In the genomic region with DNA sequence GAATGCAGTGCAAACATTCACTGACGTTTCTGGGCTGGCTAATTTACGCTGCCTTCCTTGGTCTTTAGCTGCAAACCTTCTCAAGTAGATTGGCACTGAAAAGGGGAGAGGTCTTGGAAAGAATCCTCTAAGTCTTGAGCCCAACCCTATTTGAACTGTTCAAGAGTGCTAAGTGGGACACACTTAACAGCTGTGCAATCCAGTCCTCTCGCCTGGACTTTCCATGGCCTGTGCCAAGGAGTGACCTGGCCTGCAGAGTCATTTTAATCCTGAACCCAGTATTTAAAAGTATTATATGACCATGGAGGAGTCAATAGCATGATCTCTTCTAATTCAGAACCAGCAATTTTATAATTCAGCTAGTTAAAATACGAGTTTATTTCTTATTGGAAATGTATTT, we compare ENCODE assay signal across 12 mouse cellular contexts.
"Had no signal": no experiment of that assay in that cellular context is flagged by ENCODE, and none has a peak within 500 bp of the region (broad histone marks: within the 10 kb centered on the region; RNA-seq: fewer than 3 reads in every experiment).

No protein-coding gene starts in this region.

- H3K27ac ChIP-seq: limb, embryonic 12.5 days; liver, embryonic 13.5 days; lung, embryonic 15.5 days; midbrain, embryonic 13.5 days; stomach, embryonic 15.5 days had no signal

- H3K36me3 ChIP-seq: limb, embryonic 12.5 days; liver, embryonic 13.5 days; lung, embryonic 15.5 days; midbrain, embryonic 13.5 days; stomach, embryonic 15.5 days had no signal

- H3K9me3 ChIP-seq: limb, embryonic 12.5 days; liver, embryonic 13.5 days; lung, embryonic 15.5 days; midbrain, embryonic 13.5 days; stomach, embryonic 15.5 days had no signal

- H3K27me3 ChIP-seq: limb, embryonic 12.5 days; liver, embryonic 13.5 days; lung, embryonic 15.5 days; midbrain, embryonic 13.5 days; stomach, embryonic 15.5 days had no signal

- ATAC-seq: liver, postnatal 0 days; midbrain, embryonic 13.5 days had no signal

- H3K4me2 ChIP-seq: limb, embryonic 12.5 days; liver, embryonic 13.5 days; lung, embryonic 15.5 days; midbrain, embryonic 13.5 days; stomach, embryonic 15.5 days had no signal

- DNase-seq: kidney, postnatal 14 days; layer of hippocampus, postnatal 36 days; liver; liver, embryonic 13.5 days; liver, postnatal 0 days; lung, postnatal 36 days; thymus, adult 2 months; thymus, postnatal 25 days had no signal

- H3K9ac ChIP-seq: limb, embryonic 12.5 days; liver, embryonic 13.5 days; liver, postnatal 0 days; lung, embryonic 15.5 days; midbrain, embryonic 13.5 days; stomach, embryonic 15.5 days had no signal

- H3K4me1 ChIP-seq: limb, embryonic 12.5 days; liver, embryonic 13.5 days; lung, embryonic 15.5 days; midbrain, embryonic 13.5 days; stomach, embryonic 15.5 days had no signal

- H3K4me3 ChIP-seq: limb, embryonic 12.5 days; liver, embryonic 13.5 days; lung, embryonic 15.5 days; midbrain, embryonic 13.5 days; stomach, embryonic 15.5 days had no signal
